Mouse (Mus musculus) C2C12 (cell line): ENCODE measurements around the gene Helz.

ENCODE experiments used
- CEBPB ChIP-seq: IDR thresholded peaks from one replicate; pipeline ENCODE4 v1.6.1; 2011; ENCODE audit warnings: low read depth, mild to moderate bottlenecking, control low read depth, moderate library complexity
- CTCF ChIP-seq: IDR thresholded peaks from one replicate; pipeline ENCODE4 v1.5.1; 2011; ENCODE audit not compliant: control insufficient read depth, insufficient read depth, insufficient read length
- MYOD1 ChIP-seq: IDR thresholded peaks from one replicate; pipeline ENCODE4 v1.6.1; 2011; ENCODE audit warnings: low read depth; ENCODE audit not compliant: control insufficient read depth, insufficient read length
- MYOG ChIP-seq: IDR thresholded peaks from one replicate; pipeline ENCODE4 v1.6.1; 2011; ENCODE audit not compliant: control insufficient read depth, insufficient read length; ENCODE audit errors: extremely low read depth
- USF1 ChIP-seq: IDR thresholded peaks from one replicate; pipeline ENCODE4 v1.6.1; 2011; ENCODE audit warnings: low read depth, mild to moderate bottlenecking, control low read depth, moderate library complexity

- TF ChIP-seq CTCF (no peak), USF1 (no peak), MYOG (no peak), CEBPB (no peak), MYOD1 (no peak)
Measured at GRCm38 (mm10) chr11:107703272-107704134, 155.8 kb downstream of the Helz start.
